Mouse (Mus musculus): ENCODE results near the gene Tcf7l1. TPM values are rescaled to one million over a fixed set of nuclear protein-coding genes. Genes with fewer than 3 reads are reported as not detected.

Tcf7l1 gene
- total RNA-seq, 2 experiments from 2014 or later: 3.0 to 3.4 TPM

DNA sequence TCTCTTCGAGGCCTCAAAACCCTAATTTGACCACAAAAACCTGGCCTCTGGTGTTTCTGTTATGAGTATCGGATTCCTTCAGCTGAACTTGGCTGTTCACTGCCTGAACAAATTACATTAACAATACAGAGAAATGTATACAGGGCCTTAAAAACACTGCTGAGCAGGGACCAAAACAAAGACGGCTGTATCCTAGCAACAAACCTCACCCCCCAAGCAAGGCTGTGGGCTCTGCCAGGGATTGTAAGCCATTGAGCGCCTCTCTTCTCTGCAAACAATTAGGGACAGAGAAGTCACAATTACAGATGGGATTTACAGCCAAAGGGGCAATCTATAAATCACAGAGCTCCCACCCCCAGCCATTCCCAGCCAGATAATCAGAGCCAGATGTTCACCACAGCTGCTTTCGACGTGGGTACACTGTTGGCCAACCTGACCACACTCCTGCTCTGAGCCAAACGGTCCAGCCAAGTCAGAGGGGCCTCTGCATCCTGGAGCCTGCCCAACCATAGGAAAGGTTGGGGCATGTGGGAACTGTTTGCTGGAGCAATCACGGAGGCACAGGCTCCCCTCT is 77.5 kb downstream of the Tcf7l1 start:
- DNase-seq (ENCODE audit: low spot score in 2 of 2): peak in 1 of 2 experiments; percentile 20

DNA sequence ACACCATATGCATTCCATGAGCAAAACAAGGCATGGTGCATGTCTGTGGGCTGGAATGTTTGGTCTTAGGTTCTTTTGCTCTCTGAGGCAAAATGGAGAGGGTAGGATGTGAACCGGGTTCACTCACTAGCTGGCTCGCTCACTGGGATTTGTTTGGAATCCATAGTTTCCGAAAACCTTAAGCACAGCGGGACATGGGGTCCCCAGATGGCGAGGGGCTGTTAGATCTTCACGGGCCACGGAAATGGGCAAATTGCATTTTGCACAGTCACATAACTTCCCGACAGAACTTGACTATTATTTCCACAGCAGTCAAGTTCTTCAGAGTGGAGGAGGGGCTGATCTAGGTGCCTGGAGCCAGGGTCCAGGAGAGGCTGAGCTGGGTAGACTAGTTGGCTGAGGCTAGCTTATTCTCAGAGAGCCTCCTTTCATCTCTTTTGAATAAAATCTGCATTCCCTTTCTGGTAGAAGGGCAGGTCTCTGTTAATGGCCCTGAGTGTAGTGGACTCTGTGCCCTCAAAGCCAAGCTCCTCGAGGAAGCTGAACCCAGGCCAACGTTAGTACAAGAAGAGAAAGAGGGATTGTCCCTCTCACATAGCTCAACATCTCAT is 78.1 kb downstream of the Tcf7l1 start:
- DNase-seq (ENCODE audit: low spot score in 2 of 2): no peak

GRCm38 (mm10) chr6:72699467-72700126 is 89.5 kb downstream of the Tcf7l1 start:
- DNase-seq (ENCODE audit: low spot score in 2 of 2): no peak

- DNase-seq (ENCODE audit: low spot score in 2 of 2): no peak
Observed at GRCm38 (mm10) chr6:72698559-72698958, 90.5 kb downstream of the Tcf7l1 start.

DNA sequence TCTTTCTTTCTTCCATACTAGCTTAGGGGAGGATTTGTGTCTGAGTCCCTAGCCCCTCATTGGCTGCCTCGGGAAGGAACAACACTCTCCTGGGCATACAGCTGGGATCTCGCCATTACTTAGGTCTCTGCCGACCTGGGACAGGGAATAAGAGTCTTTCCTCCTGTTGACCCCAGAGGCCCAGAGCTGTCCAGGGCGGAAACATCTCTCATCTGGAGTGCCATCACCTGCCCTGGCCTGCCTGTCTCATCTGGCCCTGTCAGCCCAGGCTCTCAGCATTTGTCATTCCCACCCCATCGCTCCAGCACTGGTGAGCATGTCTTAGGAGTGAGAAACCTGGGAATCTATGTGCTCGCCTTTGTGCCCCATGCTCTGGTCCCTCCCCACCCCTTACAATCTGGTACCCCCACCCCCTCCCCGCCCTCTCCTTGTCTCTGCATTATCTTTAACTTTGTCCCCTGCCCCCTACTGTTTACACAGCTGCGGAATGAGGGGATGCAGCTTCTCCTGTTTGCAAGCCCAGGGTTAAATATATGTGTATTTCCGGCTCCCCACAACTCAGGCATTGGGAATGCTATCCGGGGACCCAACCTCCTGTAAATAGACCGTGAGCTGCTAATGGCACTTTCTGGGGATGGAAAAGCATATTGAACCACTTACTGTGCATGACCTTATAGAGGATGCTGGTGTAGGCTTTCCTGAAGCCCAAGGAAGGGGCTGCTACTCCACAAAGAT is 92.3 kb downstream of the Tcf7l1 start:
- DNase-seq (ENCODE audit: low spot score in 2 of 2): no peak

DNA sequence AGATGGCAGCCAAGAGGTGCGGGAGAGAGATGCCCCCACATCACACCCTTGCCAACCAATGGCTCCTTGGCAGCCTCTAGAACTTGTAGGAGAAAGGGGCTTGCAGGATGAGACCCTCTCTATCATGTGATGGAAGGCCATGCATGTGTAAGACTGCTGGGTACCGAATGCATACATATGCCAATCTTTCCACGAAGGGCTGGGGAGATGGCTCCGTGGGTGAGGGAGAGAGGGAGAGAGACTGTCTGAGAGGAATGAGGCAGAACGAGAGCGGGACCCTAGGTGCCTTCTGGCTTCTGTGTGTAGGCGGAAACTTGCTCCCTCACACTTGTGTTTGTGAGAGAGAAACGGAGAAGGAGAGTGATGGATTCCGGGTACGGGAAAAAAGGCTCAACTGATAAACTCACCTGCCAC is 94.3 kb downstream of the Tcf7l1 start:
- DNase-seq (ENCODE audit: low spot score in 2 of 2): no peak

DNA sequence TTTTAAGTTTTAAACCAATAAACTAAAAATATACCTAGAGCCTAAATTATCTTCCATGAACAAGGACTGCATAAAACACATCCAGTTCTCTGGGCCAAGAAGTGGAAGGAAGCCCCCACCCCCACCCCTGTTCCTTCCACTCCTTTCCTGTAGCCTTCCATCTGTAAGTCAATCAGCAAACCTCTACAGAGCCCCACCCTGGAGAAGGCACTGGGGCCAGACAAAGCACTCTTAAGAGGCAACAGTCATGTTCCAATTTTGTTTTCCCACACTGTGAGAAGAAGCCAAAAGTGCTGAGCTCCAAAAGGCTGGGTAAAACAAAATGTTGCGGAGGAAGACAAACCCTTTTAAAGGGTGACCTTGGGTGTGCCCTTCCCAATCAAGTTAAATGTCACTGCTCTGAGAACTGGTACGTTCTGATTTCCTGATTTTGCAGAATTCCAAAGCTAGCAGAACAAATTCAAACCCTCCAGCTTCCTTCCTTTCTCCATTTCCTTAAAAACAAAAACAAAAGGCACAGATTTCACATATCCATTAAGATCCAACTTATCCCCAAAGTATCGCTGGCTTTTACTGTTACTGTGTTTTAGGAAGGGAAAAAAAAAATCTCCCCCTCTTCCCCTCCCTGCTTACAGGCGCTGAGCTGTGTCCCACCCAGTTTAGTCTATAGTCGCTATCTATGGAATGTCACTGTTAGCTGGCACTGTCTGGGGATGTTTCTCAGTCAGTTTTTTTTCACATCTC is 94.8 kb downstream of the Tcf7l1 start:
- no peak for DNase-seq (ENCODE audit: low spot score in 2 of 2)

- no peak for DNase-seq (ENCODE audit: low spot score in 2 of 2)
Observed at GRCm38 (mm10) chr6:72692469-72692868, 96.6 kb downstream of the Tcf7l1 start.

DNA sequence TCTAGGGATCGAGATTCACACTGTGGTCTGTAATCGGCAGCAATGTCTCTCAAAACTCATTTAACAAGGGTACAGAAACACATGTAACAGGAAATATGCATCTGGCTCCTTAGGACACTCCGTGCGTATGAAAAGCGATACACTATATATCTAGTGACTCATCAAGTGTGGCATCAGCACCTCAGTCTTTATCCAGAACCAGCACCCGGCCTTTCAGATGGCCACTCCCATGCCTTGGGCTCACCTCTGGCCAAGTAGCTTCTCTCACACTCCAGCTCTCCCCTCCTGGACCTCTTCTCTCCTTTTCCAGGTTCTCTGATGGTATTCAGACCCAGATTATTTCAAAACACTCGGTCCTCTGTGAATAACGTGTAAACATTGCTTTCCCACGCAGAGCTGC is 97.5 kb downstream of the Tcf7l1 start:
- DNase-seq (ENCODE audit: low spot score in 2 of 2): no peak

- DNase-seq (ENCODE audit: low spot score in 2 of 2): no peak
Observed at GRCm38 (mm10) chr6:72690595-72690994, 98.5 kb downstream of the Tcf7l1 start.

- DNase-seq (ENCODE audit: low spot score in 2 of 2): no peak
Observed at GRCm38 (mm10) chr6:72690001-72690400, 99.1 kb downstream of the Tcf7l1 start.

DNA sequence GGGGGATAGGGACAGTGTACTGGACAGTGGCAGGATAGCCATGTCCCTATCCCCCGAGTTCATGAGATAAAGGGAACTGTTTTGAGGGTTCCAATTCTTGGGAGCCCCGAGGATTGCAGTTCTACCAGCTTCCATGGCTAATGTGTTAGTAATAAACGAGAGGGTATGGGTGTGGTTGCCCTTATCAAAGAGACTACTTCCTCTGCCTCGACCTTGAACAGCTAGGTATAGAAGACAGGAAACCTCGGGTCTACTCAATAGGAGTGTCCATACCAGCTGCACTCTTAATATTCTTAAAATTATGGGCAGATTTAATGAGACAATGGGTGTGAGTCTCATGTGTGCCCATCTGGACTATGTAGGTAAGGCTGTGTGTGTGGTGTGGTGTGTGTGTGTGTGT is 100.0 kb downstream of the Tcf7l1 start:
- no peak for DNase-seq (ENCODE audit: low spot score in 2 of 2)

DNA sequence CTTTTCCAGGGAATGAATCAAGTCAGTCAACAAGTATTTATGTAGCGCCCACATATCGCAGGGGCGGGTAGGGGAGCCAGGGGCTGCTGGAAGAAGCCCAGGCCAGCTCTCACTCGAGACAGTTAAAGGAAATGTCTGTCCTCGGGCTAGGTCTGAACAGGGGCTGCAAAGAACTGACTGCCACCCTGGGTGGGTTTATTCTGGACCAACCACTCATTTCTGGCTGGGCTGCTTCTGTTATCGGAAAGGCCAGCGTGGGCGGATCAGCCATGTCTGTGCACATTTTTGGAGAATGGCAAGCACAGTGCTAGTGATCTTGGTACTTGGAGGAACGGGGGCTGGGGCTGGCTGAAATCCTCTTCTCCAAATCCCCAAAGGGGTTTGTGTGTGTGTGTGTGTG is 103.9 kb downstream of the Tcf7l1 start:
- peak; percentile 27 to 45 for DNase-seq (ENCODE audit: low spot score in 2 of 2)

GRCm38 (mm10) chr6:72684260-72684805 is 104.7 kb downstream of the Tcf7l1 start:
- no peak for DNase-seq (ENCODE audit: low spot score in 2 of 2)

- DNase-seq (ENCODE audit: low spot score in 2 of 2): no peak
Observed at GRCm38 (mm10) chr6:72682238-72682637, 106.8 kb downstream of the Tcf7l1 start.

GRCm38 (mm10) chr6:72680936-72681335 is 108.1 kb downstream of the Tcf7l1 start:
- no peak for DNase-seq (ENCODE audit: low spot score in 2 of 2)

GRCm38 (mm10) chr6:72678631-72679030 is 110.4 kb downstream of the Tcf7l1 start:
- no peak for DNase-seq (ENCODE audit: low spot score in 2 of 2)

- no peak for DNase-seq (ENCODE audit: low spot score in 2 of 2)
Observed at GRCm38 (mm10) chr6:72677510-72678220, 111.4 kb downstream of the Tcf7l1 start.

GRCm38 (mm10) chr6:72677079-72677478 is 112.0 kb downstream of the Tcf7l1 start:
- DNase-seq (ENCODE audit: low spot score in 2 of 2): no peak

DNA sequence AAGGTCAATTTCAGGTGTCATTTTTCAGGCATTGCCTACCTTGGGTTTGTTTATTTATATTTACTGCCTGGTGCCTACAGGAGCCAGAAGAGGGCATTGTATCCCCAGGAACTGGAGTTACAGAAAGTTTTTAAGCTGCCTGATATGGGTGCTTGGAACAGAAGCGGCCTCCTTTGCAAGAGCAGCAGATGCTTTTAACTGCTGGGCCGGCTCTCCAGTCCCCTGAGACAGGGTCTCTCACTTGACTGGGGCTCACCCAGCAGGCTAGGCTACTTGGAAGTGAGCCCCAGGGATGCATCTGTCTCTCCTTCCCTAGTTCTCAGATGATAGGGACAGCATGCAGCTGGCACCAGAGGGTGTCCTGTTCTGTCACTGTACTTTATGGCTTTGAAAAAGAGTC is 112.7 kb downstream of the Tcf7l1 start:
- no peak for DNase-seq (ENCODE audit: low spot score in 2 of 2)

All from left cerebral cortex, adult 18-20 months (tissue).